Mouse (Mus musculus): ENCODE results near the gene Gpr150.

Gene Gpr150

DNA sequence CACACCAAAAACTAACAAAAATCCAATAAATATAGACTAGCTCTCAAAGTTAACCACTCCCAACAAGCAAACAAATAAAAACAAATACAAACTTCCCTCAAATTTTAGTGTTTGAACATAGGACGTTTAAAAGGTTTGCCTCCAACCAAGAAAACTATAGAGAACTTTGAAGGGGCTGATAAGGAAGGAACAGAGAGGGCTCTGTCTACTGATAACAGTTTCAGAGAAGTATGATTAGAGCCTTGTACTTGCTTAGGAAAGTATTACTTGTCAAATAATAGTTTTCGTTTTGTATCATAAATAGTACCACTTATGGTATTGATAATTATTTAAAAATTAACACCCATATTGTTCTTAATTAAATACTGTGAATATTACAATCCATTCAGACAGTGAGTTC is 42.3 kb downstream of the Gpr150 start:
- no peak for DNase-seq (ENCODE audit: low read depth, low spot score)

Data from A20 (cell line).